In the genomic region with DNA sequence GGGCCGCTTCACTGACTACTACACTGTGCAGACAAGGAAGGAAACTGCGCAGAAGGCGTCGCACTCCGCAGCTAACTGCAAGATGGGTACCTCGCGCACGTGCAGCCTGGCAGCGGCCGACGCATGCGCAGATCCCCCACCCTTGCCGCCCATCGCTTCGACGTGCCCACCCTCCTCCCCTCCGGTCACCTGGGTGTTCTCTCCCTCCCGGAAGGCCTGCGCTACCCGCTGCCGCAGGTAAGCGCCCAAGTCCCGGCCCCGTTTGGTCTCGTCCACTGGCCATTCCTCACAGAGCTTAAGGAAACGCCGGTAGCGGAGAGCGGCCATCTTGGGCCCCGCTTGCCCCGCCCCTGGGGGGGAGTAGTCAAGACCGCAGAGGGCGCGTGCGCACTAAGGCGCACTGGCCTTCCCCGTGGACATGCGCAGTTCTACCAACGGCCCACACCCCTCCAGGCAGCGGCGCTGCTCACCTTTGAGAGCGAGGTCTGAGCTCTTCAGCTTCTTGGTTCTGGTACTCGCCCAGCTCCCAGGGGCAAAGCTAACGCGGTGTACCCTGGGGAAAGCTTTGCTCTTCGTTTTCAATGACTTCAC, we compare ENCODE assay signal across 8 mouse cellular contexts. TPM values are rescaled to one million over a fixed set of nuclear protein-coding genes. Genes with fewer than 3 reads are reported as not detected.
DNase-seq lines count a peak whose midpoint lies in the region; ATAC-seq and TF ChIP-seq lines count a peak whose summit lies in the region.

A gene (minus strand): TSS at position 366 of the 591 bp plus-strand sequence.

- no peak for TF ChIP-seq EP300 in MEL (IDR thresholded peaks at IDR 0.05; ENCODE audit: low read depth in 1 of 2, low read length in 2 of 2)

- peak within 1 kb of the TSS; percentile 66 to 70 for H3K4me3 ChIP-seq in MEL (ENCODE audit: control insufficient read depth in 1 of 2, insufficient read depth in 1 of 2, low read depth in 2 of 2, low read length in 2 of 2)
- H3K4me3 ChIP-seq in cerebellum, adult 2 months (replicated peaks; ENCODE audit: insufficient read depth, low read depth, low read length) = peak within 1 kb of the TSS; percentile 67
- peak within 1 kb of the TSS; percentile 65 for H3K4me3 ChIP-seq in forebrain, postnatal 0 days (ENCODE audit: low read depth, low read length)
- H3K4me3 ChIP-seq in lung, embryonic 15.5 days = peak within 1 kb of the TSS; percentile 71

- no peaks in the 10 kb centered on the region for H3K9me3 ChIP-seq in MEL (replicated peaks; ENCODE audit: insufficient read depth, low read length)
- H3K9me3 ChIP-seq in forebrain, postnatal 0 days (ENCODE audit: low read length) = no peaks in the 10 kb centered on the region
- no peaks in the 10 kb centered on the region for H3K9me3 ChIP-seq in lung, embryonic 15.5 days

- peak within 1 kb of the TSS; percentile 58 for H3K4me2 ChIP-seq in forebrain, postnatal 0 days (ENCODE audit: low read depth)
- peak within 1 kb of the TSS; percentile 58 for H3K4me2 ChIP-seq in lung, embryonic 15.5 days

- peak within 1 kb of the TSS; percentile 79 for H3K27ac ChIP-seq in MEL (ENCODE audit: control insufficient read depth, low read depth, low read length)
- peak within 1 kb of the TSS; percentile 78 for H3K27ac ChIP-seq in cerebellum, adult 2 months (ENCODE audit: insufficient read depth, low read length)
- peak within 1 kb of the TSS; percentile 86 for H3K27ac ChIP-seq in forebrain, postnatal 0 days (ENCODE audit: low read depth, low read length)
- H3K27ac ChIP-seq in lung, embryonic 15.5 days = 0 out of 2 replicates have a peak within 1 kb of the TSS, but pooled peaks have one; percentile 54

- TF ChIP-seq POLR2A in MEL (IDR thresholded peaks at IDR 0.05; ENCODE audit: control insufficient read depth in 1 of 2, insufficient read depth in 1 of 2, low read depth in 1 of 2, low read length in 2 of 2, poor library complexity in 1 of 2) = peak; percentile 90 to 92
- TF ChIP-seq POLR2A in cerebellum, adult 2 months (IDR thresholded peaks at IDR 0.05; ENCODE audit: borderline replicate concordance, insufficient read depth, low read length) = peak; percentile 91

- H3K27me3 ChIP-seq in MEL (ENCODE audit: control insufficient read depth in 1 of 2, insufficient read depth in 2 of 2, low read length in 2 of 2) = no peaks in the 10 kb centered on the region
- H3K27me3 ChIP-seq in cerebellum, adult 2 months (ENCODE audit: control insufficient read depth, insufficient read depth, low read length) = no peaks in the 10 kb centered on the region
- H3K27me3 ChIP-seq in forebrain, postnatal 0 days (ENCODE audit: insufficient read depth, low read length) = no peaks in the 10 kb centered on the region
- H3K27me3 ChIP-seq in lung, embryonic 15.5 days = no peaks in the 10 kb centered on the region

- DNase-seq in MEL (ENCODE audit: low read depth, low spot score) = peak; percentile 95
- DNase-seq in cerebellum, adult 2 months = peak; percentile 97 to 98
- peak; percentile 100 for DNase-seq in forebrain, postnatal 0 days
- peak; percentile 99 for DNase-seq in heart, postnatal 4 days
- DNase-seq in layer of hippocampus, adult 8-10 months (ENCODE audit: low spot score in 2 of 2) = peak; percentile 94 to 97
- peak; percentile 95 for DNase-seq in ovary, adult 18-20 months (ENCODE audit: low spot score)
- peak; percentile 98 for DNase-seq in thymus, postnatal 0 days (ENCODE audit: low spot score)

- peak; percentile 10 to 66 (median 58); a peak in 5 of 6 replicates for TF ChIP-seq CTCF in MEL (IDR thresholded peaks at IDR 0.05 in 2 of 3, conservative IDR thresholded peaks at IDR 0.05 in 1 of 3; ENCODE audit: control insufficient read depth in 1 of 3, insufficient read depth in 1 of 3, low read depth in 2 of 3, low read length in 3 of 3, poor library complexity in 1 of 3, severe bottlenecking in 1 of 3)
- peak; percentile 77; the same call in 1 of the 2 replicates for TF ChIP-seq CTCF in cerebellum, adult 2 months (IDR thresholded peaks at IDR 0.05; ENCODE audit: borderline replicate concordance, insufficient read depth, low read depth, low read length)
- peak; percentile 79 for TF ChIP-seq CTCF in forebrain, postnatal 0 days (IDR thresholded peaks at IDR 0.05; ENCODE audit: low read depth)

- peaks cover 7% of the 10 kb centered on the region for H3K79me2 ChIP-seq in MEL (ENCODE audit: control insufficient read depth, insufficient read depth, low read length, poor library complexity)

- TF ChIP-seq RAD21 in MEL (IDR thresholded peaks at IDR 0.05; ENCODE audit: low read depth, low read length) = peak; percentile 63

- H3K9ac ChIP-seq in MEL (ENCODE audit: control insufficient read depth, low read depth, low read length, poor library complexity, severe bottlenecking) = peak within 1 kb of the TSS; percentile 83
- peak within 1 kb of the TSS; percentile 82 for H3K9ac ChIP-seq in forebrain, postnatal 0 days
- H3K9ac ChIP-seq in lung, embryonic 15.5 days = peak within 1 kb of the TSS; percentile 67

- ATAC-seq in forebrain, postnatal 0 days = peak; percentile 96
- peak; percentile 93 for ATAC-seq in lung, embryonic 15.5 days (ENCODE audit: borderline replicate concordance, extremely low read depth, low FRiP score, low TSS enrichment)

- peaks cover 0 to 6% of the 10 kb centered on the region in 2 experiments; a peak in 1 of 4 replicates for H3K36me3 ChIP-seq in MEL (ENCODE audit: control insufficient read depth in 1 of 2, insufficient read depth in 2 of 2, low read length in 2 of 2)
- no peaks in the 10 kb centered on the region for H3K36me3 ChIP-seq in forebrain, postnatal 0 days (ENCODE audit: insufficient read depth)
- no peaks in the 10 kb centered on the region for H3K36me3 ChIP-seq in lung, embryonic 15.5 days

- WGBS in cerebellum, adult 2 months = under 1% methylated on average over 46 of the region's 46 CpGs
- 1% methylated on average over 46 of the region's 46 CpGs for WGBS in forebrain, postnatal 0 days
- under 1% methylated on average over 44 of the region's 46 CpGs for WGBS in lung, embryonic 15.5 days

- peaks cover 0 to 12% of the 10 kb centered on the region in 2 experiments; a peak in 2 of 4 replicates for H3K4me1 ChIP-seq in MEL (ENCODE audit: control insufficient read depth in 1 of 2, insufficient read depth in 2 of 2, low read length in 2 of 2)
- H3K4me1 ChIP-seq in cerebellum, adult 2 months (ENCODE audit: control insufficient read depth, insufficient read depth, low read length) = peaks cover 35% of the 10 kb centered on the region
- peaks cover 11% of the 10 kb centered on the region; the same call in 1 of the 2 replicates for H3K4me1 ChIP-seq in forebrain, postnatal 0 days (ENCODE audit: insufficient read depth)
- H3K4me1 ChIP-seq in lung, embryonic 15.5 days = peaks cover 32% of the 10 kb centered on the region

TF ChIP-seq in MEL, 35 proteins besides CTCF, POLR2A, EP300 and RAD21 (continues in another document):
- TF ChIP-seq USF2 (IDR thresholded peaks at IDR 0.05; ENCODE audit: borderline replicate concordance in 1 of 2, insufficient read depth in 1 of 2, low read depth in 1 of 2, low read length in 2 of 2) (no peak), ZMIZ1 (IDR thresholded peaks at IDR 0.05; ENCODE audit: low read depth, low read length) (0 out of 2 replicates have a peak, but pooled peaks have one; percentile 60), NRF1 (IDR thresholded peaks at IDR 0.05; ENCODE audit: insufficient read depth, low read depth, low read length, poor library complexity, severe bottlenecking) (peak; percentile 77), ZC3H11A (IDR thresholded peaks at IDR 0.05; ENCODE audit: low read depth, low read length) (peak; percentile 32; the same call in 1 of the 2 replicates), GATA1 (IDR thresholded peaks at IDR 0.05; ENCODE audit: low read depth, low read length) (no peak), ZKSCAN1 (IDR thresholded peaks at IDR 0.05; ENCODE audit: low read depth, low read length) (no peak), NELFE (IDR thresholded peaks at IDR 0.05; ENCODE audit: low read depth, low read length) (peak; percentile 80), BHLHE40 (IDR thresholded peaks at IDR 0.05; ENCODE audit: borderline replicate concordance, low read depth, low read length) (peak; percentile 97), RCOR1 (IDR thresholded peaks at IDR 0.05; ENCODE audit: low read depth, low read length) (no peak), ETS1 (IDR thresholded peaks at IDR 0.05; ENCODE audit: low read depth, low read length) (no peak), TBP (IDR thresholded peaks at IDR 0.05; ENCODE audit: low read depth, low read length) (peak; percentile 69), KAT2A (conservative IDR thresholded peaks at IDR 0.05; ENCODE audit: low read depth, low read length) (no peak), POLR2AphosphoS2 (IDR thresholded peaks at IDR 0.05; ENCODE audit: low read length) (peak; percentile 76), MEF2A (IDR thresholded peaks at IDR 0.05; ENCODE audit: extremely low read depth, insufficient replicate concordance, low read depth, low read length, poor library complexity, severe bottlenecking) (no peak), HCFC1 (IDR thresholded peaks at IDR 0.05; ENCODE audit: low read depth, low read length) (peak; percentile 68), E2F4 (IDR thresholded peaks at IDR 0.05; ENCODE audit: borderline replicate concordance, low read depth, low read length) (no peak), SMC3 (IDR thresholded peaks at IDR 0.05; ENCODE audit: low read depth, low read length) (peak; percentile 43; the same call in 1 of the 2 replicates), MAZ (IDR thresholded peaks at IDR 0.05; ENCODE audit: low read depth, low read length) (peak; percentile 59; the same call in 1 of the 2 replicates), MXI1 (IDR thresholded peaks at IDR 0.05; ENCODE audit: low read depth, low read length) (peak; percentile 74), ELF1 (IDR thresholded peaks at IDR 0.05; ENCODE audit: low read depth, low read length) (no peak), SIN3A (IDR thresholded peaks at IDR 0.05; ENCODE audit: low read length) (0 out of 2 replicates have a peak, but pooled peaks have one; percentile 16), MAX (IDR thresholded peaks at IDR 0.05; ENCODE audit: low read length) (peak; percentile 99)

RNA-seq across cellular contexts. Expression of the gene that starts here (rescaled TPM):
- total RNA-seq in MEL (2012; rRNA removed) = 270 and 329 TPM in 2 replicates
- 100 to 1,000 TPM in 1 of 2 experiments, not detected in 1; 176 TPM for polyA plus RNA-seq in MEL (2012; ENCODE audit: insufficient read depth in 1 of 2, insufficient read length in 2 of 2, low read depth in 1 of 2, low replicate concordance in 2 of 2, missing spikeins in 1 of 2)
- polyA plus RNA-seq in cerebellum, adult 2 months (2012; rRNA removed) = 316 and 330 TPM in 2 replicates
- 214 and 330 TPM in 2 replicates for total RNA-seq in forebrain, postnatal 0 days (2014; rRNA removed)
- 388 and 459 TPM in 2 replicates for polyA plus RNA-seq in forebrain, postnatal 0 days (2015; fragmentation: Nextera tagmentation; extraction: Ambion mirVana)
- total RNA-seq in heart, postnatal 4 days (2021) = 100 to 1,000 TPM; 256 to 274 TPM
- 100 to 1,000 TPM; 185 to 220 (median 203) TPM for total RNA-seq in layer of hippocampus, adult 8-10 months (2022)
- 257 and 276 TPM in 2 replicates for polyA plus RNA-seq in lung, embryonic 15.5 days (2015; fragmentation: Nextera tagmentation; extraction: Ambion mirVana)
- polyA plus RNA-seq in thymus, postnatal 0 days (2015; fragmentation: Nextera tagmentation; extraction: Ambion mirVana) = 266 and 304 TPM in 2 replicates

Comparison
In these comparisons a context has a peak if more than half of its experiments do, and no peak if none do; other contexts are left out.
1. Peak in every context shown above with its lines: DNase-seq, ATAC-seq, H3K4me3 ChIP-seq and H3K27ac ChIP-seq.